Mouse (Mus musculus): ENCODE results near the gene Rsrp1. TPM values are rescaled to one million over a fixed set of nuclear protein-coding genes. Genes with fewer than 3 reads are reported as not detected.

Gene Rsrp1
- total RNA-seq, 2 experiments from 2014 or later = 256 to 271 TPM

- intact Hi-C loops (cut with DNase I) = no loop called here
- peak in 1 of 2 experiments; percentile 47 for DNase-seq (ENCODE audit: extremely low spot score in 1 of 2, low spot score in 2 of 2)
These were observed 27.2 kb downstream of the Rsrp1 start for GRCm38 (mm10) chr4:134950518-134951091.

GRCm38 (mm10) chr4:134954461-134954860 is 31.1 kb downstream of the Rsrp1 start:
- intact Hi-C loops (cut with DNase I) = no loop called here
- no peak for DNase-seq (ENCODE audit: extremely low spot score in 1 of 2, low spot score in 2 of 2)

GRCm38 (mm10) chr4:134955196-134955595 is 31.8 kb downstream of the Rsrp1 start:
- intact Hi-C loops (cut with DNase I) = no loop called here
- DNase-seq (ENCODE audit: extremely low spot score in 1 of 2, low spot score in 2 of 2) = no peak

GRCm38 (mm10) chr4:134955845-134956244 is 32.5 kb downstream of the Rsrp1 start:
- intact Hi-C loops (cut with DNase I) = no loop called here
- DNase-seq (ENCODE audit: extremely low spot score in 1 of 2, low spot score in 2 of 2) = no peak

- intact Hi-C loops (cut with DNase I) = no loop called here
- DNase-seq (ENCODE audit: extremely low spot score in 1 of 2, low spot score in 2 of 2) = peak in 1 of 2 experiments; percentile 73
These were observed 32.9 kb downstream of the Rsrp1 start for GRCm38 (mm10) chr4:134956328-134956727.

- peak in 1 of 2 experiments; percentile 49 for DNase-seq (ENCODE audit: extremely low spot score in 1 of 2, low spot score in 2 of 2)
- intact Hi-C loops (cut with DNase I) = no loop called here
These were observed 39.8 kb downstream of the Rsrp1 start for GRCm38 (mm10) chr4:134963021-134963776.

- DNase-seq (ENCODE audit: extremely low spot score in 1 of 2, low spot score in 2 of 2) = no peak
- intact Hi-C loops (cut with DNase I) = no loop called here
These were observed 44.7 kb downstream of the Rsrp1 start for GRCm38 (mm10) chr4:134967887-134968604.

GRCm38 (mm10) chr4:134968605-134968976 is 45.2 kb downstream of the Rsrp1 start:
- no peak for DNase-seq (ENCODE audit: extremely low spot score in 1 of 2, low spot score in 2 of 2)
- intact Hi-C loops (cut with DNase I) = no loop called here

GRCm38 (mm10) chr4:134975261-134975928 is 52.0 kb downstream of the Rsrp1 start:
- DNase-seq (ENCODE audit: extremely low spot score in 1 of 2, low spot score in 2 of 2) = no peak
- intact Hi-C loops (cut with DNase I) = no loop called here

- intact Hi-C loops (cut with DNase I) = no loop called here
- DNase-seq (ENCODE audit: extremely low spot score in 1 of 2, low spot score in 2 of 2) = no peak
These were observed 52.5 kb downstream of the Rsrp1 start for GRCm38 (mm10) chr4:134975929-134976308.

Other genes starting within 250 kb of the Rsrp1 start
- 10 to 100 TPM; 19.9 to 20.1 TPM for gene Man1c1, start 219.3 kb upstream of the Rsrp1 start, total RNA-seq (2021)
- gene Ldlrap1, start 155.6 kb upstream of the Rsrp1 start, total RNA-seq (2021) = 1 to 10 TPM; 2.4 to 3.4 TPM
- gene Maco1, start 70.2 kb upstream of the Rsrp1 start, total RNA-seq (2021) = 10 to 100 TPM; 56.1 to 57.5 TPM
- gene Rhd, start 59.1 kb upstream of the Rsrp1 start, total RNA-seq (2021) = not detected
- gene Tmem50a, start 8.6 kb upstream of the Rsrp1 start, total RNA-seq (2021) = 100 to 1,000 TPM; 128 to 133 TPM
- 10 to 100 TPM; 34.5 to 39.6 TPM for gene Syf2, start 7.3 kb downstream of the Rsrp1 start, total RNA-seq (2021)
- not detected for gene Runx3, start 197.1 kb downstream of the Rsrp1 start, total RNA-seq (2021)